ENCODE assay signal across 7 mouse cellular contexts in the genomic region with DNA sequence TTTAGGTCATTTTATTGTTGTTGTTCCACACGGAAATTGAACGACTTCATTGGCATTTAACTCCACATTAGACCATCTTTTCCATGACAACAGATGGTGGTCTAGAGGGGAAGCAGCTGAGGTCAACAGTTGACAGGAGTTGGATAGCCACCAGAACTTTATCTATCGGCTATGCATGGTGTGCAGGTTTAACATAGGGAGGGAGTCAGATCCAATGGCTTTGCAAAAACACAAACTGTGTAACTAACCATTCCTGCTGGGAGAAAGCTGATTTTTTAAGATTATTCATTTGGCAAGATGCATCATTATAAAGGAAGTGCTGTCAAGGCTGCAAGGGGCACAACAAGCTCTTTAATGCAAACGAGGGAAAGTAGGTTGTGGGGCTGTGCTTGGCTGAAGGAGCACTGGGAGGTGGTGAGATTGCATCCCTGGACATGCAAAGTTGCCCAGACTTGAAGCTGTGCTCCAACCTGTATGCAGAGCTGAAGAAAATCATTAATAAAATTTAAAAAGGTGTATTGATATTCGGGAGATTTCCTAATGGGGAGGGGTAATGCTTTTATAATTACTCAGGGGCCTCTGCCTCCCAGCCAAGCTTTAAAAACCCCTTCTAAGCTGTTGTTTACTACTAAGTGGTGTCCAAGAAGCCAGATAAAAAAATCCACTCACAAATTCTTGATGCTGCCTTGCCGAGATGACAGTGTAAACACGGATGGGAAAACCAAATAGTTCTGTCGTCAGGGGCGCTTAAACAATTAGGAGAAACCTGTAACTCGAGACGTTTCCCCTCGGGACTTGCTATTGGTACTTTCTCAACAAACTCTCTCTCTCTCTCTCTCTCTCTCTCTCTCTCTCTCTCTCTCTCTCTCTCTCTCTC. TPM values are rescaled to one million over a fixed set of nuclear protein-coding genes. Genes with fewer than 3 reads are reported as not detected.
DNase-seq lines count a peak whose midpoint lies in the region; ATAC-seq and TF ChIP-seq lines count a peak whose summit lies in the region.

No protein-coding gene starts in this region.

- H3K9me3 ChIP-seq in ES-Bruce4 (replicated peaks; ENCODE audit: control insufficient read depth, insufficient read depth, low read length, poor library complexity, severe bottlenecking), result no peaks in the 10 kb centered on the region
- H3K9me3 ChIP-seq in forebrain, embryonic 16.5 days (ENCODE audit: control insufficient read depth, low read length), result no peaks in the 10 kb centered on the region
- H3K9me3 ChIP-seq in liver, embryonic 15.5 days (replicated peaks), result no peaks in the 10 kb centered on the region

- peak; percentile 78 for DNase-seq in A20 (ENCODE audit: low read depth, low spot score)
- DNase-seq in right cerebral cortex, postnatal 10 days (ENCODE audit: low spot score in 2 of 2), result no peak
- DNase-seq in left cerebral cortex, adult 8-10 months (ENCODE audit: low spot score in 2 of 2), result no peak
- no peak for DNase-seq in adrenal gland, postnatal 10 days

- TF ChIP-seq EP300 in ES-Bruce4 (IDR thresholded peaks at IDR 0.05; ENCODE audit: insufficient read depth, low read depth, low read length), result no peak

- ATAC-seq in forebrain, embryonic 16.5 days, result no peak
- ATAC-seq in liver, embryonic 15.5 days (ENCODE audit: insufficient read depth), result no peak

- H3K27ac ChIP-seq in ES-Bruce4 (ENCODE audit: insufficient read depth, low read length), result no peak overlapping the region
- no peak overlapping the region for H3K27ac ChIP-seq in forebrain, embryonic 16.5 days (ENCODE audit: low read length)
- H3K27ac ChIP-seq in liver, embryonic 15.5 days (replicated peaks), result peak overlapping the region; percentile 82; the same call in 1 of the 2 replicates

- TF ChIP-seq POLR2A in ES-Bruce4 (IDR thresholded peaks at IDR 0.05; ENCODE audit: insufficient read depth, low read length), result no peak

- H3K36me3 ChIP-seq in ES-Bruce4 (ENCODE audit: control insufficient read depth, insufficient read depth, low read length, poor library complexity, severe bottlenecking), result no peaks in the 10 kb centered on the region
- no peaks in the 10 kb centered on the region for H3K36me3 ChIP-seq in forebrain, embryonic 16.5 days (ENCODE audit: control insufficient read depth, insufficient read depth)
- no peaks in the 10 kb centered on the region for H3K36me3 ChIP-seq in liver, embryonic 15.5 days (replicated peaks)

- H3K4me3 ChIP-seq in ES-Bruce4 (ENCODE audit: low read depth, low read length), result peak overlapping the region; percentile 76
- H3K4me3 ChIP-seq in forebrain, embryonic 16.5 days (replicated peaks; ENCODE audit: low read length), result peak overlapping the region; percentile 50
- H3K4me3 ChIP-seq in liver, embryonic 15.5 days (replicated peaks), result peak overlapping the region; percentile 69

- peak overlapping the region; percentile 78 for H3K4me2 ChIP-seq in forebrain, embryonic 16.5 days (ENCODE audit: low read length)
- peak overlapping the region; percentile 91 for H3K4me2 ChIP-seq in liver, embryonic 15.5 days

- H3K9ac ChIP-seq in ES-Bruce4 (ENCODE audit: low read depth, poor library complexity, severe bottlenecking), result peak overlapping the region; percentile 95
- no peak overlapping the region for H3K9ac ChIP-seq in forebrain, embryonic 16.5 days (replicated peaks; ENCODE audit: low read depth, low read length)
- peak overlapping the region; percentile 65; the same call in 1 of the 2 replicates for H3K9ac ChIP-seq in liver, embryonic 15.5 days

- TF ChIP-seq CTCF in ES-Bruce4 (IDR thresholded peaks at IDR 0.05; ENCODE audit: low read depth, low read length), result no peak

- no peaks in the 10 kb centered on the region for H3K27me3 ChIP-seq in ES-Bruce4 (ENCODE audit: control insufficient read depth, insufficient read depth, low read length, poor library complexity, severe bottlenecking)
- H3K27me3 ChIP-seq in forebrain, embryonic 16.5 days (replicated peaks; ENCODE audit: control insufficient read depth, insufficient read depth, low read length), result no peaks in the 10 kb centered on the region
- H3K27me3 ChIP-seq in liver, embryonic 15.5 days, result peaks cover 81% of the 10 kb centered on the region

- H3K4me1 ChIP-seq in ES-Bruce4 (ENCODE audit: control insufficient read depth, insufficient read depth, low read length), result peaks cover 6% of the 10 kb centered on the region
- peaks cover 23% of the 10 kb centered on the region for H3K4me1 ChIP-seq in forebrain, embryonic 16.5 days (replicated peaks; ENCODE audit: control insufficient read depth, insufficient read depth, low read length)
- H3K4me1 ChIP-seq in liver, embryonic 15.5 days (replicated peaks), result peaks cover 47% of the 10 kb centered on the region

- 6% methylated on average over 12 of the region's 12 CpGs for WGBS in forebrain, embryonic 16.5 days
- WGBS in liver, embryonic 15.5 days (ENCODE audit: insufficient replicate concordance), result 6% methylated on average over 12 of the region's 12 CpGs

RNA-seq across cellular contexts. Expression of a gene that starts 1.3 kb away (rescaled TPM):
- polyA plus RNA-seq in ES-Bruce4 (2011; ENCODE audit: insufficient read depth, insufficient read length, low read depth, missing spikeins), result 1.4 and 3.0 TPM in 2 replicates
- polyA plus RNA-seq in forebrain, embryonic 16.5 days (2015; fragmentation: Nextera tagmentation; extraction: Ambion mirVana), result 3.8 and 4.3 TPM in 2 replicates
- 4.5 and 5.6 TPM in 2 replicates for polyA plus RNA-seq in liver, embryonic 15.5 days (2015; fragmentation: Nextera tagmentation; extraction: Ambion mirVana)
- 1 to 10 TPM; 2.5 to 4.4 (median 4.0) TPM for total RNA-seq in left cerebral cortex, adult 8-10 months (2022)
- total RNA-seq in adrenal gland, postnatal 10 days (2021), result 1 to 10 TPM; 1.8 to 2.9 TPM

RNA-seq across cellular contexts. Expression of a gene that starts 27.5 kb away (rescaled TPM):
- polyA plus RNA-seq in ES-Bruce4 (2011; ENCODE audit: insufficient read depth, insufficient read length, low read depth, missing spikeins), result 487 and 560 TPM in 2 replicates
- 230 and 256 TPM in 2 replicates for polyA plus RNA-seq in forebrain, embryonic 16.5 days (2015; fragmentation: Nextera tagmentation; extraction: Ambion mirVana)
- 246 and 250 TPM in 2 replicates for polyA plus RNA-seq in liver, embryonic 15.5 days (2015; fragmentation: Nextera tagmentation; extraction: Ambion mirVana)
- total RNA-seq in left cerebral cortex, adult 8-10 months (2022), result 10 to 100 TPM; 21.1 to 29.7 (median 25.1) TPM
- total RNA-seq in adrenal gland, postnatal 10 days (2021), result 10 to 100 TPM; 45.3 to 46.7 TPM
